Mouse (Mus musculus) heart, embryonic 11.5 days (tissue): ENCODE results near the gene Larp4b. TPM values are rescaled to one million over a fixed set of nuclear protein-coding genes. Genes with fewer than 3 reads are reported as not detected.
A peak's percentile ranks its signal among the peaks of the same experiment; 100 is the strongest.

ENCODE experiments used
- ATAC-seq: fragments of 200-750 bp; cut with Nextera tagmentation; replicated peaks from 2 replicates; pipeline ENCODE4 v1.8.0; 2017; ENCODE audit warnings: moderate library complexity; ENCODE audit not compliant: insufficient number of reproducible peaks, low FRiP score, low TSS enrichment
- H3K27ac ChIP-seq: fragments of 300-500 bp; sonication (generic); 2 replicates; pipeline ENCODE4 v1.5.1; 2014; ENCODE audit warnings: mild to moderate bottlenecking, low read depth, low read length
- H3K27me3 ChIP-seq: fragments of 300-500 bp; sonication (generic); 2 replicates; pipeline ENCODE4 v1.6.1; 2014; ENCODE audit warnings: mild to moderate bottlenecking, low read length, mixed read lengths; ENCODE audit not compliant: control insufficient read depth, insufficient read depth
- H3K36me3 ChIP-seq: fragments of 300-500 bp; sonication (generic); 2 replicates; pipeline ENCODE4 v1.6.1; 2014; ENCODE audit warnings: mild to moderate bottlenecking, low read length, moderate library complexity, mixed read lengths; ENCODE audit not compliant: control insufficient read depth, insufficient read depth
- H3K4me1 ChIP-seq: fragments of 300-500 bp; sonication (generic); 2 replicates; pipeline ENCODE4 v1.6.1; 2014; ENCODE audit warnings: low read length; ENCODE audit not compliant: control insufficient read depth, insufficient read depth
- H3K4me2 ChIP-seq: fragments of 300-500 bp; sonication (generic); 2 replicates; pipeline ENCODE4 v1.6.1; 2014; ENCODE audit warnings: mild to moderate bottlenecking, moderate library complexity
- H3K4me3 ChIP-seq: fragments of 300-500 bp; sonication (generic); 2 replicates; pipeline ENCODE4 v1.5.1; 2014; ENCODE audit warnings: low read depth, low read length
- H3K9ac ChIP-seq: fragments of 300-500 bp; sonication (generic); 2 replicates; pipeline ENCODE4 v1.6.1; 2014; ENCODE audit warnings: mild to moderate bottlenecking, low read depth, low read length, moderate library complexity
- H3K9me3 ChIP-seq: fragments of 300-500 bp; sonication (generic); replicated peaks from 2 replicates; pipeline ENCODE4 v1.6.1; 2016; ENCODE audit warnings: low read length; ENCODE audit not compliant: control insufficient read depth
- WGBS: fragments of 180-500 bp; shearing (Covaris S2); extraction: QIAGEN DNeasy Blood & Tissue Kit; methylation state at CpG from one replicate; pipeline ENCODE4 v1.1.7; 2014; ENCODE audit not compliant: insufficient replicate concordance; 5-methylcytosine and 5-hydroxymethylcytosine counted together
- polyA plus RNA-seq: library from polyadenylated mRNA; unstranded; fragments of >200 nt; fragmentation: Nextera tagmentation; extraction: Ambion mirVana; gene quantifications from 2 replicates; pipeline ENCODE4 v1.2.1, GENCODE M21; 2014

The Larp4b gene
- polyA plus RNA-seq, 1 experiment from 2014 or later, result 29.6 TPM

DNA sequence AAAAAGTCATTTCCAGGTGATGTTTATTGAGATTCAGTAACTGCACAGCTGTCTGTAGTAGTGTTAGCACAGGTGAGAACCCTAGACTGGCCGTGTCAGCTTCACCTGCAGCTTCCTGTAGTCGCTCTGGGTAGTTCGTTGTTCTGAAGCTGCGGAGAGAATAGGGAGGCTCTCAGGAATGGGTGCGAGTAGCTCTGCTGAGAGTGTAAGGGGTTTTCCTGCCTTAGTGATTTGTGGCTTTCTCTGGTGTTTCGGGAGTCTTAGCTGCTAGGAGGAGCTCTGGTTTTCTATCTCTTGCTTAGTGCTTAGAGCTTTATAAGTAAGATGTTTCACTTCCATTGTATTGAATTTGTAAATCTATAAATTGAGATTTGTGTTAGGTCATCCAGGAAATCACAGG lies 42.4 kb downstream of the Larp4b start:
- Histone ChIP-seq H3K36me3 (peaks cover 6% of the 10 kb centered on the region; the same call in 1 of the 2 replicates), H3K27me3 (no peaks in the 10 kb centered on the region), H3K9ac (no peak overlapping the region), H3K27ac (no peak overlapping the region), H3K4me3 (no peak overlapping the region), H3K9me3 (no peaks in the 10 kb centered on the region), H3K4me1 (no peaks in the 10 kb centered on the region; the same call in 1 of the 2 replicates), H3K4me2 (no peak overlapping the region)
- WGBS, result 88% methylated on average over 6 of the region's 6 CpGs
- ATAC-seq, result no peak

DNA sequence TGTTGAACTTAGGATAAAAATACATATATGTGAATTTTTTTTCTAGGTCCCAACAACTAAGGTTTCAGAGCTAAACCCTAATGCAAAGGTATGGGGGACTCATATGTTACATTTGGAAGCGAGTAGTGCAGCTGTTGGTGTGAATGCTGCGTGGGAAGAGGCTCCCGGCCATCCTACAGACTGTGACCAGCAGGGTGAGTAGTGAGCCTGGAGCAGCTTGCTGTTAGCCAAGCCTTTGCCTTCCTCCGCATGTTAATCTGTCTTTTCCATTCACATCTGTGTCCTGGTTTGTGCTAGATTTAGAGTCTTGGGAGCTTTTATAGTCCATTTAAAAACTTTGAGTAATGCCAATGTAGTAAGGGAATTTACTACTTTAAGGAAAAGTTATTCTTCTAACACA lies 43.1 kb downstream of the Larp4b start:
- WGBS, result 76% methylated on average over 4 of the region's 4 CpGs
- peaks cover 6% of the 10 kb centered on the region; the same call in 1 of the 2 replicates for H3K36me3 ChIP-seq
- H3K4me1 ChIP-seq, result no peaks in the 10 kb centered on the region; the same call in 1 of the 2 replicates
- ATAC-seq, result no peak
- H3K9me3 ChIP-seq, result no peaks in the 10 kb centered on the region
- H3K4me3 ChIP-seq, result no peak overlapping the region
- no peak overlapping the region for H3K27ac ChIP-seq
- H3K9ac ChIP-seq, result no peak overlapping the region
- no peak overlapping the region for H3K4me2 ChIP-seq
- no peaks in the 10 kb centered on the region for H3K27me3 ChIP-seq

DNA sequence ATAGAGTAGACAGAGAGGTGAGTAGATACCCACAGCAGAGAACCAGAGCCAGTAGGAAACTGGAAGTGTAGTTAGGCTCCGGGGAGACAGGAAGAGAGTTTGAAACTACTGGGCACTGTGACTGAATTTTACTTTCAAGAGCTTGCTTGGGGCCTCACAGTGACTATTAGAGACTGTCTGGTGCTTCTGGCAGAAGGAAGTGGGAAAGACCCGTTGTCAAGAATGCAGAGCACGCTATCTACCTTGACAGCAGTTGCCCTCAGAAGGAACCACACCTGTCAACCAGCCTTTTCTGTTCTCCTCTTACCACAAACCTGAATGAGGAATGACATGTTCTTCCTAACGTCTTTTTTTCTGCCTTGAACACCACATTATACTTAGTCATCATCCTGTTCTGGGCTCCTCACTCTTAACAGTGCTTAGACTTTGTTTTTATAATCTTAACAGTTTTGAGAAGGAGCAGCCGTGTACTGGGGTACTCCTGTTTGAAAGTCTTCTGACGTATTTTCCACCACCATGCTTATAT lies 45.8 kb downstream of the Larp4b start:
- 64% methylated on average over 6 of the region's 6 CpGs for WGBS
- ATAC-seq, result no peak
- H3K4me2 ChIP-seq, result no peak overlapping the region
- H3K9ac ChIP-seq, result no peak overlapping the region
- H3K4me3 ChIP-seq, result no peak overlapping the region
- no peaks in the 10 kb centered on the region for H3K27me3 ChIP-seq
- H3K27ac ChIP-seq, result 0 out of 2 replicates have a peak overlapping the region, but pooled peaks have one; percentile 3
- no peaks in the 10 kb centered on the region for H3K9me3 ChIP-seq
- no peaks in the 10 kb centered on the region; the same call in 1 of the 2 replicates for H3K4me1 ChIP-seq
- H3K36me3 ChIP-seq, result peaks cover 9% of the 10 kb centered on the region; the same call in 1 of the 2 replicates

DNA sequence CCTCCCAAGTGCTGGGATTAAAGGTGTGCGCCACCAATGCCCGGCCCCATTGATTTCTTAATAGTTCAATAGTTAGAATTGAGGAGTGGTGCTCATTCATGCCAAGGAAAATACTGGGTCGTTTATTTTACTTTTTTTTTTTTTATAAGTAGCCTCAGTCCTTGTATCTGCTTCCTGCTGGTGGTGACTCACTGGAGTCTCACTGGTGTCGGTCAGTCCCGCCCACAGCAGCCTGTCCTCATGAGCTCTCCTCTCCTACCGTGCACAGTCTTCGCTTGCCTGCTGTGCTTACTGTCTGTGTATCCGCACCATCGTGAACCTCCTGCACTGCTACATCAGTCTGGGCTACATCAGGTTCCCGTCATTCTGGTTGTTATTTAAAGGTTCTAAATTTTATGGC lies 46.5 kb downstream of the Larp4b start:
- H3K9me3 ChIP-seq, result no peaks in the 10 kb centered on the region
- no peaks in the 10 kb centered on the region; the same call in 1 of the 2 replicates for H3K4me1 ChIP-seq
- peak; percentile 67 for ATAC-seq
- no peaks in the 10 kb centered on the region for H3K27me3 ChIP-seq
- H3K27ac ChIP-seq, result no peak overlapping the region
- H3K4me2 ChIP-seq, result no peak overlapping the region
- WGBS, result 71% methylated on average over 10 of the region's 10 CpGs
- H3K9ac ChIP-seq, result no peak overlapping the region
- peaks cover 9% of the 10 kb centered on the region; the same call in 1 of the 2 replicates for H3K36me3 ChIP-seq
- no peak overlapping the region for H3K4me3 ChIP-seq

DNA sequence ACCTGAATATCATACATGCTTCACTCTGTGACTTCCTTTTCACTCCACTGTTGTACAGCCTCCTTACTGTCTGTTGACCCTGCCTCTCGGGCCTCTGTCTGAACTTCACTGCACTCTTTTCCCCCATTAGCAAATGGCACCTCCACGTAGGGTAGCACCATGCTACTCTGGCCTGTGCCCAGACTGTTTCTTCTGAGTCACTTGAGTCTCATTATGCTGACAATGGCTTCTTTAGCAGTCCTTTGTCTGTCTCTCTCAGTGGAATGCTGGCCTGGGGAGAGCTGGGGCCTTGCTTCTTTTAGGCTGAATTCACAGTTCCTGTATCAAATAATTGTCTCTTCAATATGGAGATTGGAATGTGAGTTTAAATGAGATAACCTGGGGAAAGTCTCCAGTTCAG lies 48.7 kb downstream of the Larp4b start:
- no peak overlapping the region for H3K27ac ChIP-seq
- no peak overlapping the region for H3K4me2 ChIP-seq
- no peak for ATAC-seq
- no peaks in the 10 kb centered on the region for H3K27me3 ChIP-seq
- H3K4me1 ChIP-seq, result no peaks in the 10 kb centered on the region; the same call in 1 of the 2 replicates
- no peak overlapping the region for H3K4me3 ChIP-seq
- H3K9ac ChIP-seq, result no peak overlapping the region
- H3K36me3 ChIP-seq, result peaks cover 10% of the 10 kb centered on the region
- H3K9me3 ChIP-seq, result no peaks in the 10 kb centered on the region
- WGBS, result 82% methylated on average over 2 of the region's 2 CpGs

DNA sequence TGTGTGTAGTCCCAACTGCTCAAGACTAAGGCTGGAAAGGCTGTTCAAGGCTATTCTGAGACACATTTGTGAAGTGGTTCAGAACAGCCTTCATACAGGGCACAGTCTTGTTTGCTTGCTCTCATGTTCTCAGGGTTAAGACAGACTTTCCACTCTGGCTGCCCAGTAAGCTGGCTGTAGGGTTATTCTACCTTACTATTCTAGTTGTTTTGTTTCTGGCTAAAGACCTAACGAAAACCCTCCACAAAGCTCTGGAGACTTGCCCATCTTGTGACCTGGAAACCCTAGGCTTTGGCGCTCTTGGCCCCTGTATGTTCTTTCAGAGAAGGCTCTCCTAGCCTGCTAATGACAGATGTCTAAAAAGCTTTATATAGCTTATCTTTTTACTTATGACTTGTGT lies 55.1 kb downstream of the Larp4b start:
- Histone ChIP-seq H3K36me3 (peaks cover 12% of the 10 kb centered on the region), H3K4me2 (no peak overlapping the region), H3K27me3 (no peaks in the 10 kb centered on the region), H3K9ac (no peak overlapping the region), H3K9me3 (no peaks in the 10 kb centered on the region), H3K27ac (no peak overlapping the region), H3K4me1 (no peaks in the 10 kb centered on the region), H3K4me3 (no peak overlapping the region)
- WGBS, result 91% methylated on average over 2 of the region's 2 CpGs
- no peak for ATAC-seq

DNA sequence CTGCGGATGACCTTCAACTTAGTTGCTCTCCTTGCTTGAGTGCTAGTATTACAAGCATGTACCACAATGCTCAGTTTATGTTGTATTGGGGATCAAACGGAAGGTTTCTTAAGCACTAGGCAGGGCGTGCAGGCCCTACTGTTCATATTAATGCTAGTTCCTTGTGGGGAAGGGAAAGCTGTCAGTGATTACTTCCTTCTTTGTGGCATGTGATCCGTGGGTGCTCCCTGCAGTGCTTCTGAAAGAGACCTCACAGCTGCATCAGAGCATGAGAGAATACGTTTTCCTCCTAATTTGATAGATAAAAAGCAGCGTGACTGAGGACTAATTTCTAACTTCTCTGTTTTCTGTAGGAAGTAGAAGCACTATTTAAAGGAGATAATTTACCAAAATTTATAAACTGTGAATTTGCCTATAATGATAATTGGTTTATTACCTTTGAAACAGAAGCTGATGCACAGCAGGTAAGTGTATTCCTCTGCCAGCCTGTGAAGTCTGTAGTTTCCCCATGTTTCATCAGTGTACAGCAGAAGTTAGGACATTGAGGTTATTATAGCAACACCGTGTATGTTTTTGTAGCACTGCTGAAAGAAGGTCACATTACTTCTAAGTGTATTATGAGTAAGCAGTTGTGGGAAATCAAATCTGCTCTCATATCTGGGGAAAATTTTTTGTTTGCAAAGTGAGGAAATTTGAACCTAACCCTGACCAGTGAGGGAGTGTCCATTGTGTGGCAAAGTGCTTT lies 56.0 kb downstream of the Larp4b start:
- Histone ChIP-seq H3K4me3 (no peak overlapping the region), H3K4me1 (no peaks in the 10 kb centered on the region), H3K27ac (no peak overlapping the region), H3K27me3 (no peaks in the 10 kb centered on the region), H3K9me3 (no peaks in the 10 kb centered on the region), H3K36me3 (peaks cover 11% of the 10 kb centered on the region), H3K9ac (no peak overlapping the region), H3K4me2 (no peak overlapping the region)
- no peak for ATAC-seq
- 84% methylated on average over 7 of the region's 7 CpGs for WGBS

DNA sequence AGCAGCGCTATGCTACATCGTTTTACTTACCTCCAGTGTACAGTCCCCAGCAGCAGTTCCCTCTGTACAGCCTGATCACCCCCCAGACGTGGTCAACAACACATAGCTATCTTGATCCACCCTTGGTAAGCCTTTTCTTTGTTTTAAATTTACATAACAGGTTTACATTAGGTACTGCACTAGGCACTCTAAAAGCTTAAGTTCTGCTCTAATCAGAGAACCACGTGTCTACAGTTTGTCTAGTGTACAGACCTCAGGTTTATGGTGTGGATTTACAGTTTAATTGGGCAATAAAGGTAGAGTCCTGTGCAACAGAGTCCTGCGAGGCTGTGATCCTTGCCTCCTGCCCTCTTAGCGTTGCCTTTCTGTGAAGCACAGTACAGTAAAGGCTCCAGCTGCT lies 57.4 kb downstream of the Larp4b start:
- WGBS, result 90% methylated on average over 6 of the region's 6 CpGs
- ATAC-seq, result no peak
- no peaks in the 10 kb centered on the region for H3K27me3 ChIP-seq
- no peak overlapping the region for H3K9ac ChIP-seq
- no peak overlapping the region for H3K4me3 ChIP-seq
- H3K4me1 ChIP-seq, result no peaks in the 10 kb centered on the region
- no peak overlapping the region for H3K27ac ChIP-seq
- H3K4me2 ChIP-seq, result no peak overlapping the region
- H3K36me3 ChIP-seq, result peaks cover 15% of the 10 kb centered on the region
- H3K9me3 ChIP-seq, result no peaks in the 10 kb centered on the region

DNA sequence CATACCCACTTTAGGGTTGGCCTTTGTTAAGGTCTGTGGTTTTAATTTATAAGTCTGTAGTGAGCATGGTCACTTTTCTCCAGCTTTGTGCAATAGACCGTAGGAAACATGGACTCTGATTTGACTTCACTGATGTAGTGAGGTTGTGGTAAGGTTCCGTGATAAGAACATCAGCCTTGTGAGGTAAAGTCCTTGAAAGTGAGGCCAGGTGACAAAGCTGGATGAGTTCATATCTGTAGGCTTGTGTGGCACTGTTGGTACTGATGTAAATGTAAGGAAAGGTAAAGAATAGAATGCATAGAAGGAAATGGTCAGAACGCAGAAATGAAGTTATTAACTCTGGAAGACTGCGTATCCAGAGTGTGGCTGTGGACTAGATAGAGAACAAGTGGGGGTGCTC lies 57.9 kb downstream of the Larp4b start:
- WGBS, result 96% methylated on average over 4 of the region's 4 CpGs
- no peaks in the 10 kb centered on the region for H3K4me1 ChIP-seq
- H3K9me3 ChIP-seq, result no peaks in the 10 kb centered on the region
- H3K4me2 ChIP-seq, result no peak overlapping the region
- peaks cover 19% of the 10 kb centered on the region for H3K36me3 ChIP-seq
- H3K4me3 ChIP-seq, result no peak overlapping the region
- no peak for ATAC-seq
- no peak overlapping the region for H3K27ac ChIP-seq
- H3K9ac ChIP-seq, result no peak overlapping the region
- H3K27me3 ChIP-seq, result no peaks in the 10 kb centered on the region
